Mouse (Mus musculus) kidney, adult 11 months (tissue): ENCODE results near the gene Kcp.

Source experiments
- DNase-seq: peaks from one replicate; pipeline ENCODE4 v3.0.0; 2022

Kcp gene

DNA sequence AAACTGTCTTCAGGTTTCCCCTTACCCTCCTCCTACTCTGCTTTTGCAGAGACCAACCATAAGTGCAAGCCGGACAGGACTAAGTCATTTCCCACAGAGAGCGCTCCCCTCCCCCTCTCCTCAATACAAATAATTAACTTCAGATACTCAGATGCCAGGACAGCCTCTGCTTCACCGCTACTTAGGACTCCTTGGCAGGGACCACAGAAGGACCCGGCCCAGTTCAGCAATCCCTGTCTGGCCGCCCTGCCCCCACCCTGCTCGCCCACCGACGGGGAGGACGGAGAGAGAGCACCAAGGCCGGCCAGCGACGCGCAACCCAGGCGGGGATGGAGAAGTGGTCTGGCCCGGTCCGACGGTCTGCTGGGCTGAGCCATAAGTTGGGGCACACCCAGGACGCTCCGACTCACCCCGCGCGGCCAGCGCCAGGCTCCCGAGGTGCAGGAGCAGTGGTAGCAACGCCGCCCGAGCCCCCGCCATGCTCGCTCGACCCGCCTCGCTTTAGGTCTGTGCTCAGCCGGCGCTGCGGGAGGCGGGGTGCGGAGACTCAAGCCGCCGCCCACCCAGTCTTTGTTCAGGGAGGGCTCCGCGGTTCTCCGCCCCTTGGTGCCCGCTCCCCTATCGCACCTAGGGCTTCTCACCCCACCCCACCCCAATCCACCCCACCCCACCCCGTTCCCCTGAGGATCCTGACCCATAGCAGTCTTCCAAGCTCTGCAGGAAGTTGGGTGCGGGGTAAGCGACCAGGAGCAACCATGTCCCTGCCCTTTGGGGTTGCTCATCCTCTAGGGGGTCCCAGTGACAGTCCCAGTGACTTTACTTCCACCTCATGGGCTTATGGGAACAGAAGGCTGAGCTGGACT lies at the start of gene Kcp:
TSS of gene Kcp (minus strand) at position 506 of the 863 bp plus-strand sequence.
- DNase-seq: peak; percentile 51

DNA sequence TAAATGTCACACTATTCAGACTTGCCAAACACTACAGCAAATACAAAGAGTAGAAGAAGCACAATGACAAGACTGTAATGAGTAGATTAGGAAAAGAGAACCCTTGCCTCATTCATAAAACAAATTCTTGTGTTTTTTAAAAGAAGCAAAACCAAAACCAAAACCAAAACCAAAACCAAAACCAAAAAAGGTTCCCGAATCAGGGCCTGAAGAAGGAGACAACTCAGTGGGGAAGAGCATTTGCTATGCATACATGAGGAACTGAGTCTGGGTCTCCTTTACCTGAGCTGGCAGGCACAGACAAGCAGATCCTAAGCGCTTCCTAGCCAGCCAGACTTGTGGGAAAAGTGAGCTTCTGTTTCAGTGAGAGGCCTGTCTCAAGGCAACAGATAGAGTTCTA lies 49.4 kb upstream of the Kcp start:
- no peak for DNase-seq

DNA sequence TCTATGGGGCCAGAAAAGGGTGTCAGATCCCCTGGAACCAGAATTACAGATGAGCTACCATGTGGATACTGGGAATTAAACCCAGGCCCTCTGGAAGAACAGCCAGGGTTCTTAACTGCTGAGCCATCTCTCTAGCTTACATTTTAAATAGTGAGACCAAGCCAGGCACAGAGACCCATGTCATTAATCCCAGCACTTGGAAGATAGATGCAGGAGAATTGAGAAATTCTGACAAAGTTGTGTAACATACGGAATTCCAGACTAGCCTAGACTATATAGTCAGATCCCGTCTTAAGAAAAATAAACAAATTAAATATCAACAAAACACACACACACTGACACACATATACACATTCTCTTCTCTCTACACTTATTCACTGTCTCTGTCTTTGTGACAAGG lies 44.8 kb upstream of the Kcp start:
- no peak for DNase-seq

DNA sequence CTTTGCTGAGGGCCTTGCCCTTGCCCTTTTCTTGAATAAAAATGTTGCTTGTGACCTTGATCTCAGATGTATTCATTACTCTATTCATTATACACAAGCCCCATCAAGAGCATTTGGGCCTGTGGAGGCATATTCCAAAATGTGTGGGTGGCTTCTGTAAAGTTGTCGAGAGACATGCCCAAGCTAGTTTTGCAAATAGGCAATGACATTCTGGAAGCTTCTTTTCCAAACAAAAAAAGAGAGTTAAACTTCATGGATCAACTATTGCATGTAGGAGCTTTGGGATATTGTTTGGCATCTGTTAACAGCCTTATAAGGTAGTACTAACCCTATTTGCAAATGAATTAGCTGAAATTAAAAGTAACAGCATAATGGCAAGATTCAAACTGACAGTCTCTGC lies 40.3 kb upstream of the Kcp start:
- DNase-seq: no peak

DNA sequence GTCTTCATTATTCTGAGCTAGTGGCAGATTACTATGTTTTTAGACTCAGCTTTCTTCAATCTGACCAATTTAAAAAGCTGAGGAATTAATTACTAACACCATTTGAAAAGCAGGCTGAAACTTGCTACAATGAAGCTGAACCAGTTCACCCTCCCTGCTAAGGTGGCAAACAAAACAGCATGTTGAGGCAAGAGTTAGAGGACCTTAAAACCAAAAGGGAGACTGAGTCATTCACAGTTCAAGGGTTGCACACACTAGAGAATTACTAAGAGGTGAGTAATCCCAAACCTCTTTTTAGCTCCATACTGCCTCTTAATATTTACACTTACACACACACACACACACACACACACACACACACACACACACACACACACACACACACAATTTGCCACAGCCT lies 39.8 kb upstream of the Kcp start:
- DNase-seq: no peak

DNA sequence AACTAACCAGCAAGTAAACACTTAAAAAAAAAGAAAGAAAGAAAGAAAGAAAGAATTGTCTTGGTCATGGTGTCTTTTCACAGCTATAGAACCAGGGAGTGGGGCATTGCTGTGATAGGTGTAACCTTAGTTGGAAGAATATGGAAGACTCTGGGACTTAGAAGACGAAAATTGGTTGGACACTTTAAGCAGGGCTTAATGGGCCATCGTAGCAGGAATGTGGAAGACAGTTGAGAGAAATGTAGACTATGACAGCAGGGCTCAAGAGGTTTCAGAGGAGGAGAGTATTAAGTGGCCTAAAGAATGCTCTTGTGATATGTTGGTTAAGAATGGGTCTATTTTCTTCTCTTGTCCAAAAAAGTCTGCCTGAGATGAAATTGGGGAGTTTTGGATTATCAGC lies 37.9 kb upstream of the Kcp start:
- DNase-seq: no peak

DNA sequence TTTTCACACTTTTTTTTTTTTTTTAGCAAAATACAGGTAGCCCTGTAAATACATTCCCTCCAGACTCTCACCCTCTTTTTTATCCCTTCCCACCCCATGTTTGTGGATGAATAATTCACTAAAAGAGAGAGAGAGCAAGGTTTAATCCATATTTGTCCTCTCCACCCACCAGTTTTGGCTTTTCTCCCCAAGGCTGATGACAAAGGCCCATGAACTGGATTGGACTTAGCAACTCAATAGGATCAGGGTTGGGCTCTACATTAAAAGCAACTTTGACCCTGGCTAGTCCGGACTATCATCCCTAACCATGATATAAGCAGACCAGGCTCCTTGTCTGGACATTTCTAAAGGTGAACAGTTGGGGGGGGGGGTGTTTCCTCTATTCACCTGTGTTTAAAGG lies 33.2 kb upstream of the Kcp start:
- no peak for DNase-seq

DNA sequence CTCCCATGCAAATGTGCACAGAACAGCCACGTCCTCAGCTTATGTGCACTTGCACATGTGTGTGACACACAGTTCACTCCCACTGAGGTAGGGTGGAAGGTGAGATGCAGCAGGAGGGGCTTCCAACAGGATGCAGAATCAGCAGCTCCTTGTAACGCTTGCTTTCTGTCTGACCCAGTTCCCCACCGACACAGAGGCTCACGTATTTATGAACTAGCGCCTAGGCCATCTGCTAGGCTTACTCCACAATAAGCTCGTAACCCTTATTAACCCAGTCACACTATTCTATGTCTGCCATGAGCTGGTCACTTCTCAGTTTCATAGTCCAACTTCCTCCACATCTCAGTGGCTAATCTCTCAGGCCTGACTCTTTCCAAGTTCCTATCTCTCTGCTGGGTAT lies 32.5 kb upstream of the Kcp start:
- DNase-seq: no peak

DNA sequence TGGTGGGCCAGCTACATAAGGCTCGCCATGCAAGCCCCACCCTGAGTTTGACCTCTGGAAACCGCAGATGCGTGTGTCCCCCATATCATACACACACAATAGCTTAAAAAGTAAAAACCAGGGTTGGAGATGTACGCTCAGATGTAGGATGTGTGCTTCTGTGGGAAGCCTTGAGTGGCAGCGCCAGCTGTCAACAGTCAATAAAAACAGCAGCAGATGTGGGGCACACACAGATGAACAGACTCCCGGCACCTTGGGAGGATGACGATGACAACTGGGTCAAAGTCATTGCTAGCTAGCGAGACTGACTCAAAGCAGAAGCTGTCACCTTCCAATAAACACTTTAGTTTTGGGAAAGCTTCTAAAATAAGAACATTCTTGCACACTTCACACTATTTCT lies 31.8 kb upstream of the Kcp start:
- DNase-seq: no peak

DNA sequence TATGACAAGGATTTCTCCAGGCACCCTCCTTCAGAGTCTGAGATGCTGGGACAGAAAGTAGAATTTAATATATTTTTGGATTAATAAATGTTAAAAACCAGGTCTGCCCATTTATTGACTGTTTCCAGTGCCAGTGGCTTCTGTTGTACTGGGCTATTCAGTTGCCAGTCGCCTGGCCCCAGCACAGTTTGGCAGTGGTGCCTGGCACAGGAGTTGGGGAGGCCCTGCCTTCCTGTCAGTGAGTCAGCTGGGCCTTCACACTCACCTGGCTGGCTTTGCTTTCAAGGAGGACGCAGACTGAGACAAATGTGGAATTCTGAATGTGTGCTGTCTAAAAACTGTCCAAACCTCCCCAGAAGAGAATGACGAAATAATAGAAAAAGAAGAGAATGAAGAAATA lies 29.5 kb upstream of the Kcp start:
- DNase-seq: no peak

DNA sequence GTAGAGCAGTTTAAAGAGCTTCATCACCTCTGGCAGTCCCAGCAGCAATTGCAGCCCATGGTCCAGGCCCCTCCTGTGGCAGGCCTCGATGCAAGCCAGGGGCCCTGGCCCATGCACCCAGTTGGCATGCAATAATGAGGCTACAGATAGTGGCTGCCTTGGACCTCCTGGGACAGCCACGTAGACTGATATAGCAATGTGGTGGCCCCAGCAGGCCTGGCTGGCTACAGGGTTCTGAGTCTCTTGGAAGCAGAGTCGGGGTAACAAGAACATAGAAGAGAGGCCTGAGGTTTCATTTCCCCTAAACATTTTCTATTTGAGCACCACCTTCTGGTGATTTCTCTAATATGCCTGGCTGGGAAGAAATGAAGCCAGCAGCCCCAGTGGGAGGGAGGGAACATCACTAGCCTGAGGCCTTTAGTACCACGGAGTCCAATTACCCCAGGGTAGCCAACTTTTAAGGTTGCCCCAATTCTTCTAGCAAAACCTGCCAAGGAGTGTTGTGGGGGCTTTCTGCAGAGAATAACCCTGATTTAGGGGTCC lies 29.0 kb upstream of the Kcp start:
- no peak for DNase-seq

DNA sequence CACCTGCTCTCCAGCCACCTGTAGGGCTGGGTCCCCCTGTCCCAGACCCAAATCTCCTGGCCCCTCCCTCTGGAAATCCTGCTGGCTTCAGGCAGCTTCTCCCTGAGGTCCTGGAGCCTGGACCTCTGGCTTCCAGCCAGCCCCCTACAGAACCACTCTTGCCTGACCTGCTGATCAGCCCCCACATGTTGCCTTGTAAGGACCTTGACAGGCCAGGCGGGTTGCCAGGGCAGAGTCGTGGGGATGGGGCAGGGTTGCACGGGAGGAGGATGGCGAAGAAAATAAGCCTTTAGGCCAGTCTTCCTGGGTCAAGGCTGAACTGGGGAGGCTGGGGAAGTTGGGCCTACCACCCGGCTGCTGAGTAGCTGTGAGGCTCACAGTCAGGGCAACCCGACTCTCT lies 27.6 kb upstream of the Kcp start:
- peak; percentile 62 for DNase-seq

DNA sequence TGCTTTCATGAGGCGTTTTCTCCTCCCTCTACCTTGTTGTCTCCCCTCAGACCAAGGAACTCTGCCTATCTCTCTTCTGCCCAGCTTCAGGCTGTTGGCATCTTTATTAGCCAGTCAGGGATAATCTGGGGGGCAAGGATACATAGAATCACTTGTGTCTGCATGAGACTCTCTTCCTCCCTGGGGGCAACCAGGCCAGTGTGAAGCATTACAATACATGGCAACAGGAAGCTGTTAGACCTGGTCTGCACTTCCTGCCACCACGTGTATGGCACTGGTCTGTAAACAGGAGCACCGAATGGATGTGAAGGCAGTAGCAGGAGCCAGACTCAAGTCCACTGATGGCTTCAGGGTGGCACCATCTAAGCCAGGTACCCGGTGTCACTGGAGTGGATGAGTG lies 22.3 kb upstream of the Kcp start:
- no peak for DNase-seq

DNA sequence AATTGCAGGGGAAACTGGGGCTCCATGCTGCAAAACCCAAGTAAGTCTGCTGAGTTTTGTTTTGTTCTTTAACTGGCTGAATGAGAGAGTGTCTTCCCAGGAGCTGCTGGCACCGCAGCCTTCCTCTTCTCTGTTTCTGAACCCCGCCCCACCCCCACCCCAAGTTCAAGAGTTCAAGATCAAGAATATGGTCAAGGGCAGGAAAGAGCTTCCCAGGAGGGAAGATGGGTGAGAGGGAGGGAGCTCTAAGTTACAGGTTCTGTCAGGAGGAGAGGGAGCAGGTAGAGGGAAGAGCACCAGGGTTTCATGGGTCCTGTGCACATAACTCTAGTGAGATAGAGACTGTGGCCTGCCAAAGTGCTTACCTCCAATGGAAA lies 21.7 kb upstream of the Kcp start:
- no peak for DNase-seq

DNA sequence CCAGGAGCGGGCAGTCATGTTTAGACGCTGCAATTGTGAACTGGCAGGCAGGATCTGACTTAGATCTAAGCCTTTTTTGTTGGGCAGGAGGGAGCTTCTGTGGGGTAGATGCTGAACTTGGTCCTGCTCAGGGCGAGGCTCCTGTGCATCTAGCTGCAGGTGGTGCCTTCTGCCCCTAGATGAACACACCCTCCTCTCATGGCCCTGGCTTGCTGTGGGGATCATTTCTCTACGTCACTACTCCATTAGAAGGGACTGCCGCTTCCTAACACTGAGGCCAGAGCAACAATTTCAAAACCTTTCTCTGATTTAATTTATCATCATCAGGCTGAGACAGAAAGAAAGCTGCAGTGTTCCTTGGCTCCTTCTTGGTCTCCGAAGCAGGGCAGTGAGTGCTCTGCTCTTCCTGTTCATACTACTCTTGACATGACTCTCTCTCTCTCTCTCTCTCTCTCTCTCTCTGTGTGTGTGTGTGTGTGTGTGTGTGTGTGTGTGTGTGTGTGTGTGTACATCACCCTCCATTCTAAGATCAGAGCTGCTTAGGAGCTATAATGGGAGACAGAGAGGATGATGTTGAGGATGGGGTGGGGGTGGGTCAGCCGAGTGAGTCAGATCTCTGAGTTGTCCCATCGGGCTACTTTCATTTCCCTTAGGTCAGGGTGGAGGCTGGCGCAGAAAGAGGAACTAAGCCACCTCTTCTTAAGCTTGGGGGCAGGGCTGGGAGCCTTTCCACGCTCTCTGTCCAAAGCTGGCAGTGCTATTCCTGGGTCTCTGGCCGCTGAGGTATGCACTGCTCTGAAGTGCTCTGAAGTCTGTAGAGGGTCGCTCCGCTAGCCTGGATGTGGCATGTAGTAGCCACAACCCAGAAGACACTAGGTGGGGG lies 21.1 kb upstream of the Kcp start:
- DNase-seq: no peak

DNA sequence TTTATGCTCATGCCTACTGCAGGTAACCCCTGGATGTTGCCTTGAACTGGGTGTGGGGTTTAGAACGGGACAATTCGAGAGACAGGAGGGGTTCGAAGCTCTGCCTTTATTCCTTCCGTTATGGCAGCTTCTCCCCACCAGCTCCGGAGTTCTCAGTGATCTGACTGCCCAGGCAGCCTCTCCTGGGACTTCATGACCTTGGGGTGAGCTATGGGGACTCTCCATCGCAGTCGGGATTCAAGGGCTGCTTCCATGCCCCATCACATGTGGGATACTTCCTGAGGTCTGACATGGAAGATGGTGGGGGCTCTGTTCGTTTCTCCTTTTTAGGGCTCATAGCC lies 20.4 kb upstream of the Kcp start:
- DNase-seq: no peak

DNA sequence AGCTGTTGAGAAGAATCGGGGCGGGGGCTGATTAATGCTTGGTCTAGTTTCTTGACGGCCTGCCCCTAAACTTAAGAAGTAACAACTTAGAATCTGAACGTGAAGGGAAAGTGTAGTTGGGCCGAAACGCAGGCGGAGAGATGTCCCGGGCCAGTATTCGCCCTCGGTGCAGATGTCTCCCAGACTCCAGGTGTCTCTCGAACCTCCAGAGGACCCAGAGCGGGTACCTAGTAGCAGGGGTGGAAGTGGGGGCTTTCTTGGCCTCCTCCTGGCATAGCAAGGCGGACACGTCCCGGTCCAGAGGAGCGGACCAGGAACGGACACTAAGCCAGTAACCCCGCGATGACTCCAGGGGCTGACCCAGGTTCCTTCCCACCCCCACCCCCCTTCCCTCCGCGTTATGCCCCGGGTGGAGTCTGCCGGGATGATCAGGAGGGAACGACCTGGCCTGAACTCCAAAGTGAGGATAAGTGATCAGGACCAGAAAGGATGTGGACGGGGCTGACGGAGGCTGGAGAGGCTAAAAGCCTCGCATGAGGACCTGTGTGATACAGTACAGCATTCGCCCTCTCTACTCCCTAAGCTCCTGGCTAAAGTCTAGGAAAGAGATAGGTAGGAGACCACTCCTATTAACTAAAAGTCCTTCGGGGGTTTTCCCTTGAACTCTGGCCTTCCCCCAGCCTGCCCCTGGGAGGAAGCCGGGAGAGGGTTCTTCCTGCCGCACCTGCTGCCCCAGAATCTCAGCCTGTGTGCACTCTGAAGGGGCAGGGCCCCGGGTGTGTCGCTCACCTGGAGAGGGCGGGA lies 19.8 kb upstream of the Kcp start:
- DNase-seq: no peak

DNA sequence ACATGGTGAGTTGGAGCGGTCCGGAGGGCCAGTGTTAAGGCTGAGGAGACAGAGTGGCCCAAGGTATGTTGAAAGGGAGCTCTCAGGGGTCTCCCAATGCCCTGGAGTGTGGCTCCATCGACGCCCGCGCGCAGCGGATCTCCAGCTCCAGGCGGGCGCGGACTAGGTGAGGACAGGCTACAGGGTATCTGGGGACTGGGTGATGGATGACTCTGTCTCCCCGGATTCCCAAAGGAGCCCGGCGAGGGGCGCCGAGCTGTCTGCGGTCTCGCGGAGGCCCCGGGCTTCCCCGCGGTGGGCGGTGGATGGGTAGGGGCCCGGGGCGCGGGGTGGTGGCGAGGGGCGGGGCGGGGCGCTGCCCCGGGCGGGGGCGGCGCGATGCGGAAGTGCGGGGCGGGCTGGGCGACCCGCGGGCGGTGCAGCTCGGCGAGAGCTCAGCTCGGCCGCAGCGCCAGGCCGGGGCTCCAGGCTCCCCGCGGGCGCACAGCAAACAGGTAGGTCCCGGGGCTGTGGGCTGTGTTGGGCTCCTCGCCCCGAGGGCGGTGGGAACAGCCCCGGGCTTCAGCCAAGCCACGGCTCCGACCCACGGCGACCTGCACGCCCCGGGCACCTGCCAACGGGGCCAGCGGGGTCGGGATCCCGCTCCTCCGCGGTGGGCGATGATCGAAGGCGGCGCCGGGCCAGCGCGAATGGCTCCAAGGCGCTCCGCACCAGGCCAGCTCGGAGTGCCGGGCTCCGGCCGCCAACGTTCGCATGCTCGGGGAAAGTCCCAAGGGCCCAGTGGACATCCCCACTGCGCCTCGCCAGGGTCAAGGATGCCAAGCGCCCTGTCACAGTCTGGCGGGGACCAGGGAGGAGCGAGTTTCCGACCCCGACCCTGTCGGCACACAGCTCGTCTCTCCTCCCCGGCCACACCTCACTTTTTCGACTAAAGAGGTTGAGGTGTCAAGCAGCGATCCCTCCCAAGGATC lies 18.8 kb upstream of the Kcp start, which contains the start of gene Irf5:
TSS of gene Irf5 (plus strand) at position 345 of the 971 bp plus-strand sequence.
- DNase-seq: no peak

DNA sequence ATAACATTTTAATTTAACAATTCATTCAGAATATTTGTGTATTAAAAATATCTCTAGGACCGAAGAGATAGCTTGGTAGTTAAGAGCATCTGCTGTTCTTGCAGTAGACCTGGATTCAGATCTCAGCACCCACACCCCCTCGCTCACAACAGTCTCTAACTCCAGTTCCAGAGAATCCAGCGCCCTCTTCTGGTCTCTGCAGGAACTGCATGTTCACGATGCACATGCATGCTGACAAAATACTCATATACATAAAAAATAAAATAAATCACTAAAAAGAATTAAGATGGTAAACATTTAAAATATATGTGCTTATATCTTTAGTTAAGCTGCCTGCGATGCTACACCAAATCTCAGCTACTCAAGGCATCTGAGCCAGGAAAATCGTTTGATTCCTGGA lies 17.5 kb upstream of the Kcp start:
- DNase-seq: no peak

DNA sequence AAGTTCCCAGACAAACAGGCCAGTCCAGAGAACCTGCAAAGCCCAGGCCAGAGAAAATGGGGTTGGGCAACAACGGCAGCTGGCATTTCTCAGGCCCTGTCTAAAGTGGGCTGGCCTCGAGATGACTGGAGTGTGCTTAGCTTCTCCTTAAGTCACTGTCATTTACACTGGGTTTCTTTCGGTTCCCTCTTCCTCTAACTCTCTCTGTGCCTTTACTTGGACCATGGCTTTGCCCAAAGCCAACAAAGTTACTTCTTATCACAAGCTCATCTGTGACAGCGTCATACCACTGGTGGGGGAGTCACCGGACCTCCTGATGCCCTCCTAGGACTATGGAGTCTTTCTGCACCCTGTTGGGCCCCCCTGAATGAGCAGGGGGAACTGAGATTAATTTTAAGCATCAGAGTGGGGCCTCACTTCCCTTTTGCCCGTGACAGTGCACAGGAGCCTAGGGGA lies 16.3 kb upstream of the Kcp start:
- no peak for DNase-seq

DNA sequence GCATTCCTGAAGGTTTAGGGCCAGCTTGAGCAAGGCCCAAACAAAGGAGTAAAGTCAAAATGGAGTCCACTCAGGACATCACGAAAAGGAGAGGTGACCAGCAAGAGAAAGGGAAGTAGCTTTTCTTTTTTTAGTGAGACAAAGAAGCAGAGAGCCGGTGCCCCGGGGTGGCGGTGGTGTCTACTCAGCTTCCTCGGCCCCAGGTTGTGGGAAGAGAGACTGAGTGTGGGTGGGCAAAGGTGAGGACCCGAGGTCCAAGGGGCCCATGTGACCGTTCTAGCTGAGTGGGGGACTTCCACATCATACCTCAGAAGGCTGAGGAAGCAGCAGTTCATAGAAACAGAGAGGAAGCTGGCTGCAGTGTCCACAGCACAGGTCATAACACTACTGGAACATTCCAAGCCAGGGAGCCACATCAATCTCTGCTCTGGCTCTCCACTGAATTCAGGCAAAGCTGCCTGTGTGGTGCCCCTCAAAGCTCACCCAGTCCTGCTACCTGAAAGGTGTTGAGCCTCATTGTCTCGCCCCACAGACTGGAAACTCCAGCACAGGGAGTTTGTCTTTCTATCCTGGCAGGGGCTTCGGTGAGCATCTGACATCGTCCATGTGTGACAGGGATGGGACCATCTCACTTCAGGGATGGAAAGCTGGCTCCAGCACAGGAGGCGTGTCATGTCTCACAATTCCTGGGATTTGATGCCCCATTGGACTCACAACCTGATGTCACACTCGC lies 15.7 kb upstream of the Kcp start:
- DNase-seq: no peak
